In genomic region chr19:34814696-34815095, GRCm38 (mm10) we compare ENCODE assay signal across 18 mouse cellular contexts.
DNase-seq lines count a peak whose midpoint lies in the region; ATAC-seq and TF ChIP-seq lines count a peak whose summit lies in the region.
"Had no signal": no experiment of that assay in that cellular context is flagged by ENCODE, and none has a peak within 500 bp of the region (broad histone marks: within the 10 kb centered on the region; RNA-seq: fewer than 3 reads in every experiment).

No protein-coding gene starts in this region.

- H3K4me2 ChIP-seq in hindbrain, postnatal 0 days (ENCODE audit: low read depth, low read length): no peak overlapping the region
- no peak overlapping the region for H3K4me2 ChIP-seq in hindbrain, embryonic 14.5 days (replicated peaks)
- no peak overlapping the region for H3K4me2 ChIP-seq in embryonic facial prominence, embryonic 11.5 days (ENCODE audit: low read depth, low read length)
- H3K4me2 ChIP-seq in midbrain, postnatal 0 days (ENCODE audit: low read depth, low read length, poor library complexity, severe bottlenecking): no peak overlapping the region
- H3K4me2 ChIP-seq in intestine, postnatal 0 days (replicated peaks; ENCODE audit: low read depth): no peak overlapping the region
- H3K4me2 ChIP-seq: embryonic facial prominence, embryonic 13.5 days; hindbrain, embryonic 15.5 days; liver, embryonic 15.5 days; neural tube, embryonic 12.5 days had no signal

- no peak overlapping the region for H3K9ac ChIP-seq in hindbrain, postnatal 0 days (replicated peaks; ENCODE audit: low read length)
- H3K9ac ChIP-seq in hindbrain, embryonic 14.5 days: no peak overlapping the region
- H3K9ac ChIP-seq in embryonic facial prominence, embryonic 11.5 days (replicated peaks; ENCODE audit: low read length): no peak overlapping the region
- H3K9ac ChIP-seq in midbrain, postnatal 0 days (replicated peaks; ENCODE audit: low read length, poor library complexity, severe bottlenecking): no peak overlapping the region
- no peak overlapping the region for H3K9ac ChIP-seq in intestine, postnatal 0 days (ENCODE audit: low read depth, low read length)
- H3K9ac ChIP-seq: embryonic facial prominence, embryonic 13.5 days; hindbrain, embryonic 15.5 days; liver, embryonic 15.5 days; neural tube, embryonic 12.5 days had no signal

- no peaks in the 10 kb centered on the region for H3K4me1 ChIP-seq in hindbrain, postnatal 0 days (ENCODE audit: insufficient read depth, low read length)
- peaks cover 3% of the 10 kb centered on the region; the same call in 1 of the 2 replicates for H3K4me1 ChIP-seq in hindbrain, embryonic 14.5 days (replicated peaks; ENCODE audit: control insufficient read depth, insufficient read depth, low read length)
- no peaks in the 10 kb centered on the region for H3K4me1 ChIP-seq in embryonic facial prominence, embryonic 11.5 days (ENCODE audit: control insufficient read depth, insufficient read depth, low read length)
- H3K4me1 ChIP-seq in midbrain, postnatal 0 days (ENCODE audit: insufficient read depth, low read length): no peaks in the 10 kb centered on the region
- H3K4me1 ChIP-seq in intestine, postnatal 0 days (replicated peaks; ENCODE audit: control insufficient read depth, insufficient read depth, low read length): no peaks in the 10 kb centered on the region
- H3K4me1 ChIP-seq: embryonic facial prominence, embryonic 13.5 days; liver, embryonic 15.5 days; neural tube, embryonic 12.5 days had no signal

- no peaks in the 10 kb centered on the region for H3K36me3 ChIP-seq in hindbrain, postnatal 0 days (ENCODE audit: insufficient read depth, low read length)
- H3K36me3 ChIP-seq in hindbrain, embryonic 14.5 days (replicated peaks; ENCODE audit: control insufficient read depth, insufficient read depth): no peaks in the 10 kb centered on the region; the same call in 1 of the 2 replicates
- no peaks in the 10 kb centered on the region for H3K36me3 ChIP-seq in embryonic facial prominence, embryonic 11.5 days (replicated peaks; ENCODE audit: control insufficient read depth, insufficient read depth, low read depth, low read length)
- H3K36me3 ChIP-seq in midbrain, postnatal 0 days (ENCODE audit: insufficient read depth, low read length): peaks cover 4% of the 10 kb centered on the region; the same call in 1 of the 2 replicates
- H3K36me3 ChIP-seq in intestine, postnatal 0 days (ENCODE audit: control insufficient read depth, insufficient read depth): peaks cover 5% of the 10 kb centered on the region; the same call in 1 of the 2 replicates
- H3K36me3 ChIP-seq: hindbrain, embryonic 15.5 days; liver, embryonic 15.5 days had no signal

- 43% methylated on average over 4 of the region's 4 CpGs for WGBS in hindbrain, postnatal 0 days
- WGBS in hindbrain, embryonic 14.5 days: 47% methylated on average over 4 of the region's 4 CpGs
- 42% methylated on average over 4 of the region's 4 CpGs for WGBS in embryonic facial prominence, embryonic 11.5 days
- 36% methylated on average over 4 of the region's 4 CpGs for WGBS in midbrain, postnatal 0 days
- WGBS in intestine, postnatal 0 days: 70% methylated on average over 4 of the region's 4 CpGs

- no peak overlapping the region for H3K4me3 ChIP-seq in hindbrain, postnatal 0 days (ENCODE audit: low read length)
- H3K4me3 ChIP-seq in hindbrain, embryonic 14.5 days (replicated peaks; ENCODE audit: low read length): no peak overlapping the region
- H3K4me3 ChIP-seq in embryonic facial prominence, embryonic 11.5 days (ENCODE audit: low read depth, low read length): no peak overlapping the region
- H3K4me3 ChIP-seq in midbrain, postnatal 0 days (ENCODE audit: low read depth, low read length): no peak overlapping the region
- no peak overlapping the region for H3K4me3 ChIP-seq in intestine, postnatal 0 days (ENCODE audit: low read depth, low read length)
- H3K4me3 ChIP-seq: embryonic facial prominence, embryonic 13.5 days; gastrocnemius, adult 2 months; heart, adult 2 months; hindbrain, embryonic 15.5 days; liver, embryonic 15.5 days; neural tube, embryonic 12.5 days had no signal

- ATAC-seq in hindbrain, postnatal 0 days: peak; percentile 58; the same call in 1 of the 2 replicates
- ATAC-seq in hindbrain, embryonic 14.5 days (ENCODE audit: low FRiP score): no peak
- no peak for ATAC-seq in embryonic facial prominence, embryonic 11.5 days (replicated peaks; ENCODE audit: insufficient number of reproducible peaks, low FRiP score, low TSS enrichment, low read depth)
- ATAC-seq in midbrain, postnatal 0 days (ENCODE audit: low FRiP score): no peak; the same call in 1 of the 2 replicates
- no peak for ATAC-seq in intestine, postnatal 0 days

- H3K27ac ChIP-seq in hindbrain, postnatal 0 days: no peak overlapping the region
- no peak overlapping the region for H3K27ac ChIP-seq in hindbrain, embryonic 14.5 days
- H3K27ac ChIP-seq in embryonic facial prominence, embryonic 11.5 days (replicated peaks; ENCODE audit: low read depth, low read length): no peak overlapping the region
- peak overlapping the region; percentile 47; the same call in 1 of the 2 replicates for H3K27ac ChIP-seq in midbrain, postnatal 0 days (ENCODE audit: low read depth, low read length)
- no peak overlapping the region for H3K27ac ChIP-seq in intestine, postnatal 0 days (ENCODE audit: low read depth, low read length)
- H3K27ac ChIP-seq: embryonic facial prominence, embryonic 13.5 days; gastrocnemius, adult 2 months; heart, adult 2 months; hindbrain, embryonic 15.5 days; liver, embryonic 15.5 days; neural tube, embryonic 12.5 days had no signal

- H3K27me3 ChIP-seq in hindbrain, postnatal 0 days (ENCODE audit: insufficient read depth, low read length): no peaks in the 10 kb centered on the region
- no peaks in the 10 kb centered on the region for H3K27me3 ChIP-seq in hindbrain, embryonic 14.5 days (ENCODE audit: control insufficient read depth, insufficient read depth, low read length)
- H3K27me3 ChIP-seq in embryonic facial prominence, embryonic 11.5 days (ENCODE audit: control insufficient read depth, insufficient read depth, low read length): no peaks in the 10 kb centered on the region
- no peaks in the 10 kb centered on the region for H3K27me3 ChIP-seq in midbrain, postnatal 0 days (ENCODE audit: insufficient read depth, low read length)
- H3K27me3 ChIP-seq in intestine, postnatal 0 days (replicated peaks; ENCODE audit: control insufficient read depth, insufficient read depth, low read length): no peaks in the 10 kb centered on the region
- H3K27me3 ChIP-seq: embryonic facial prominence, embryonic 13.5 days; hindbrain, embryonic 15.5 days; liver, embryonic 15.5 days; neural tube, embryonic 12.5 days had no signal

- no peak for TF ChIP-seq CTCF in hindbrain, postnatal 0 days (IDR thresholded peaks at IDR 0.05; ENCODE audit: low read depth)
- no peak for TF ChIP-seq CTCF in midbrain, postnatal 0 days (IDR thresholded peaks at IDR 0.05)
- no peak for TF ChIP-seq CTCF in intestine, postnatal 0 days (IDR thresholded peaks at IDR 0.05; ENCODE audit: low read depth)

- DNase-seq in hindbrain, postnatal 0 days (ENCODE audit: low spot score): peak; percentile 33
- no peak for DNase-seq in hindbrain, embryonic 14.5 days (ENCODE audit: low spot score)
- DNase-seq in embryonic facial prominence, embryonic 11.5 days (ENCODE audit: low spot score): peak; percentile 39
- peak; percentile 35 for DNase-seq in mesoderm, embryonic 11.5 days (ENCODE audit: low read depth, low spot score)
- DNase-seq in midbrain, postnatal 0 days (ENCODE audit: low spot score): peak; percentile 19
- DNase-seq in lung, postnatal 25 days (ENCODE audit: low spot score): no peak
- DNase-seq: cerebellum, adult 9-11 months; gastrocnemius, adult 2 months; heart, adult 2 months; kidney, adult 2 months; kidney, postnatal 25 days; lung, postnatal 10 days; thymus, postnatal 36 days had no signal

- no peaks in the 10 kb centered on the region for H3K9me3 ChIP-seq in hindbrain, postnatal 0 days (ENCODE audit: low read length)
- H3K9me3 ChIP-seq in hindbrain, embryonic 14.5 days (ENCODE audit: control insufficient read depth, low read length): no peaks in the 10 kb centered on the region
- no peaks in the 10 kb centered on the region for H3K9me3 ChIP-seq in embryonic facial prominence, embryonic 11.5 days (replicated peaks; ENCODE audit: control insufficient read depth, low read length)
- no peaks in the 10 kb centered on the region for H3K9me3 ChIP-seq in midbrain, postnatal 0 days (ENCODE audit: low read length)
- H3K9me3 ChIP-seq in intestine, postnatal 0 days (ENCODE audit: control insufficient read depth): no peaks in the 10 kb centered on the region
- H3K9me3 ChIP-seq: embryonic facial prominence, embryonic 13.5 days; hindbrain, embryonic 15.5 days; liver, embryonic 15.5 days; neural tube, embryonic 12.5 days had no signal

Comparison
In these comparisons a context has a peak if more than half of its experiments do, and no peak if none do; other contexts are left out.
1. DNase-seq: peak in hindbrain, postnatal 0 days (single experiment), embryonic facial prominence, embryonic 11.5 days (single experiment), mesoderm, embryonic 11.5 days (single experiment) and midbrain, postnatal 0 days (single experiment); none in hindbrain, embryonic 14.5 days (single experiment) and lung, postnatal 25 days (single experiment).